Mouse (Mus musculus): ENCODE measurements around the gene Esf1. TPM values are rescaled to one million over a fixed set of nuclear protein-coding genes. Genes with fewer than 3 reads are reported as not detected.
A peak's percentile ranks its signal among the peaks of the same experiment; 100 is the strongest.
"Not testable (repeated sequence)": the region's sequence is repeated elsewhere in the genome, so short reads cannot be mapped to it uniquely, and the experiment has no call there.

Esf1 gene
- 0.50 and 1.6 TPM in 2 replicates for polyA plus RNA-seq (2012; rRNA removed)

DNA sequence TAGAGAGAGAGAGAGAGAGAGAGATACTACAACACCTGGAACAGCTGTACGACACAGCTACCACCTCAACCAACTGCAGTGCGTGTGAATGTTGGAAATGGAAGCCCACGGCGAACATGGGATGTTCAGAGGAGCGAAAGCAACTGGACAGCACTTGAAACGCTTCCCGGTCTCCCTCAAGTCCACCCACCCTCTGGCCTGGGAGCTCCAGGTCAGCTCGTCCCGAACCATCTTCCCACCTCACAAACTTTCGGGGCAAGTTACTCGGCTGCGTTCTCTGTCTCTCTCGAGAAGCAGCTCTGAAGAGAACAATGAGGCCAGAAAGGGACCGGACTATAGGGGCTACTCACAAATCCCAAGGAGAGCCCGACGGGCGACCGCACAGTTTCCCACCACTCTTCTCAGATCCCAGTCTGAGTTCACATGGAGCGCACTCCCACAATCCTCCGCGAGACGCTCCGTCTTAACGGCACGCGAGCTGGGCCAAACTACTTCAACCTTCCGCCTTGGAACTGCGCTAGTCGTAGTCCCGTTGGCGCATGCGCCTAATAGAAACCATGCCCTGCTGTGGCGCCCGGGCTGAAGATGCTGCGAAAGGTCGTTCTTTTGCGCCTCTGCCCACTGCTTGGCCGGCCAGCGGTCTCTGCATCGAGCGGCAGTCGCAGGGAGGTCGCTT, at the start of gene Esf1, which contains the start of gene Ndufaf5:
Gene Esf1, minus strand, starts transcription at position 438 of the 676 bp plus-strand sequence.
Gene Ndufaf5, plus strand, starts transcription at position 523 of the 676 bp plus-strand sequence.
- Histone ChIP-seq H3K4me3 (replicated peaks; ENCODE audit: extremely low read depth, low read depth, low read length) (peak within 1 kb of the TSS; percentile 89), H3K4me1 (ENCODE audit: control insufficient read depth, insufficient read depth, low read length) (0 out of 2 replicates have a peak, but pooled peaks cover 5% of the 10 kb centered on the region)
- TF ChIP-seq POLR2A (IDR thresholded peaks at IDR 0.05; ENCODE audit: borderline replicate concordance, extremely low read depth, low read depth, low read length) (peak; percentile 71; the same call in 1 of the 2 replicates), CTCF (IDR thresholded peaks at IDR 0.05; ENCODE audit: insufficient read depth, low read length) (no peak)
- DNase-seq = peak; percentile 96
- WGBS = under 1% methylated on average over 43 of the region's 43 CpGs

DNA sequence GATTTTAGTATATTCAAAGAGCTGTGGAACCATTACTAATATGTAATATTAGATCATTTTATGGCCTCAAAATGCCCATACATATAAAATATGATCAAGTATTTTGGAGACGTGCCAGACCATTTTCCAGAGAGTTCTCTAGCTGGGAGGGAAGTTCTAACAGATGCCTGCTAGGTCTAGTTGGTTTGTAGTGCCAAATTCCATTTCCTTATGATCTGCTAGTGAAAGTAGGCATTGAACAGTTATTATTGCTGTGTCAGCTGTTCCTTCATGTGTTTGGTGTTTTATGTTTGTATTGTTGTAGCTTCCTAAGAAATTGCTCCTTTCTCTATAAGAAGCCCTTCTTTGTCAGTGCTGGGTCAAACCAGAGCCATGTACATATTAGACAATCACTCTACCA, 45.6 kb upstream of the Esf1 start:
- H3K4me1 ChIP-seq (ENCODE audit: control insufficient read depth, insufficient read depth, low read length) = no peaks in the 10 kb centered on the region
- no peak overlapping the region for H3K4me3 ChIP-seq (replicated peaks; ENCODE audit: extremely low read depth, low read depth, low read length)
- 63% methylated on average over 1 of the region's 1 CpGs for WGBS
- no peak for DNase-seq
- TF ChIP-seq CTCF (IDR thresholded peaks at IDR 0.05; ENCODE audit: insufficient read depth, low read length) (no peak), POLR2A (IDR thresholded peaks at IDR 0.05; ENCODE audit: borderline replicate concordance, extremely low read depth, low read depth, low read length) (no peak)

DNA sequence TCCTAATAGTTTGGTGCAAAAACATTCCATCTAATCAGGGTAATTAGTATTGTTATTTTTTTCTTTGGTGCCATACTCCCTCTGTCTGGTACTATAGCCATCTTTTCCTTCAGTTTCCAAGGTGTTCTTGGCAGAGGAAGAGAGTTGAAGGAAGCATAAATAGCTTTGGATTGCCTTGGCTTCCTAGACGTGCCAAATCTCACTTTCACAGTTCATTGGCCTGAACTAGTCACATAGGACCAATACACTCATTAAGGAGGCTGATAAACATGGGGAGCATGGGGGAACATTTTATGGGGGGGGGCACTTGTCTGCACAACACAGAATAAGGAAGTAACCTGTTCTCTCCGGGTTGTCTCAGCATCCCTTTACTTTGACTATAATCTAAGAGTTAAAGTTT, 45.1 kb upstream of the Esf1 start:
- Histone ChIP-seq H3K4me1 (ENCODE audit: control insufficient read depth, insufficient read depth, low read length) (no peaks in the 10 kb centered on the region), H3K4me3 (replicated peaks; ENCODE audit: extremely low read depth, low read depth, low read length) (no peak overlapping the region)
- no peak for DNase-seq
- 55% methylated on average over 2 of the region's 2 CpGs for WGBS
- no peak for TF ChIP-seq CTCF (IDR thresholded peaks at IDR 0.05; ENCODE audit: insufficient read depth, low read length)
- no peak for TF ChIP-seq POLR2A (IDR thresholded peaks at IDR 0.05; ENCODE audit: borderline replicate concordance, extremely low read depth, low read depth, low read length)

DNA sequence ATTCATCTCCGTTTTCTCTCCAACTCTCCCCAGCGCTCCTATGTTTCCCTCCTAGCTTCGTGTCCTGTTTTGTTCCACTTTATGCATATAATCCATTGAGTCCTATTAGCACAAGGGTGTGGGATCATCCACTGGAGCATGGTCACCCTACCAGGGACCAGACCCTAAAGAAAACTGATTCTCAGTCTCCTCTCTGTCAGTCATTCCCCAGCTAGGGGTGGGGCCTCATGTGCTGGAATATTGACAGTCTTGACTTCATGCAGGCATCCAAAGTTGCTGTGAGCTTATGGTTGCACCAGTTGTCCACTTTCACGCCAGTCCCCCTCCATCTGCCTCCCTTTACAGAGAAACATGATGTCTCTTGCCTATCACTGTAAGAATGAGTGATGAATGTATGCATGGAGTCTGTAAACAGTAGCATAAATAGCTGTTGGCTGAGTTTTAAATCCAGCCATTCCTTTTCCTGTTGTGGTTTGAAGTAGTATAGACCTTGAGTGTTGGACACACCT, 44.2 kb upstream of the Esf1 start:
- Histone ChIP-seq H3K4me3 (replicated peaks; ENCODE audit: extremely low read depth, low read depth, low read length) (no peak overlapping the region), H3K4me1 (ENCODE audit: control insufficient read depth, insufficient read depth, low read length) (no peaks in the 10 kb centered on the region)
- no peak for DNase-seq
- TF ChIP-seq CTCF (IDR thresholded peaks at IDR 0.05; ENCODE audit: insufficient read depth, low read length) (no peak), POLR2A (IDR thresholded peaks at IDR 0.05; ENCODE audit: borderline replicate concordance, extremely low read depth, low read depth, low read length) (no peak)
- 88% methylated on average over 4 of the region's 4 CpGs for WGBS

GRCm38 (mm10) chr2:140203756-140204155, 33.4 kb upstream of the Esf1 start:
- TF ChIP-seq CTCF (IDR thresholded peaks at IDR 0.05; ENCODE audit: insufficient read depth, low read length) (no peak), POLR2A (IDR thresholded peaks at IDR 0.05; ENCODE audit: borderline replicate concordance, extremely low read depth, low read depth, low read length) (no peak)
- Histone ChIP-seq H3K4me1 (ENCODE audit: control insufficient read depth, insufficient read depth, low read length) (no peaks in the 10 kb centered on the region), H3K4me3 (replicated peaks; ENCODE audit: extremely low read depth, low read depth, low read length) (no peak overlapping the region)
- 92% methylated on average over 7 of the region's 7 CpGs for WGBS
- DNase-seq = no peak

GRCm38 (mm10) chr2:140202573-140202972, 32.2 kb upstream of the Esf1 start:
- 76% methylated on average over 5 of the region's 5 CpGs for WGBS
- DNase-seq = no peak
- TF ChIP-seq CTCF (IDR thresholded peaks at IDR 0.05; ENCODE audit: insufficient read depth, low read length) (no peak), POLR2A (IDR thresholded peaks at IDR 0.05; ENCODE audit: borderline replicate concordance, extremely low read depth, low read depth, low read length) (no peak)
- no peak overlapping the region for H3K4me3 ChIP-seq (replicated peaks; ENCODE audit: extremely low read depth, low read depth, low read length)
- no peaks in the 10 kb centered on the region for H3K4me1 ChIP-seq (ENCODE audit: control insufficient read depth, insufficient read depth, low read length)

DNA sequence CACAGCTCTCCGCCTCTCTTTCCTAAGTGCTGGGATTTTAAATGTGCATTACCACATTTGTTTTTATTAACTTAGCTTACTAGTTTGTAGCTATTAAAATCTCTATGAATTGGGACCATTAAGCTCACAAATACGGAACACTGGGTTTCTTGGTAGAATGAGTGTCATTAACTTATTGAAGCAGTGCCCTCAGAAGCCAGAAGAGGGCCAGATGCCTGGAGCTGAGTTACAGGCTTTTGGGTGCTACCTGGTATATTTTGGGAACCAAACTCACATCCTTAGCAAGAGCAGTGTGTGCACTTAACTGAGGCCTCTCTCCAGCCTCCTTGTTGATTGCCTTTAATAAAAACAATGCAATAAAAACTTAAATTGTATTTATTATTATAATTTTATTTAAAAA, 30.3 kb upstream of the Esf1 start:
- Histone ChIP-seq H3K4me1 (ENCODE audit: control insufficient read depth, insufficient read depth, low read length) (no peaks in the 10 kb centered on the region), H3K4me3 (replicated peaks; ENCODE audit: extremely low read depth, low read depth, low read length) (no peak overlapping the region)
- no peak for DNase-seq
- no peak for TF ChIP-seq CTCF (IDR thresholded peaks at IDR 0.05; ENCODE audit: insufficient read depth, low read length)
- no peak for TF ChIP-seq POLR2A (IDR thresholded peaks at IDR 0.05; ENCODE audit: borderline replicate concordance, extremely low read depth, low read depth, low read length)
- 69% methylated on average over 2 of the region's 2 CpGs for WGBS

DNA sequence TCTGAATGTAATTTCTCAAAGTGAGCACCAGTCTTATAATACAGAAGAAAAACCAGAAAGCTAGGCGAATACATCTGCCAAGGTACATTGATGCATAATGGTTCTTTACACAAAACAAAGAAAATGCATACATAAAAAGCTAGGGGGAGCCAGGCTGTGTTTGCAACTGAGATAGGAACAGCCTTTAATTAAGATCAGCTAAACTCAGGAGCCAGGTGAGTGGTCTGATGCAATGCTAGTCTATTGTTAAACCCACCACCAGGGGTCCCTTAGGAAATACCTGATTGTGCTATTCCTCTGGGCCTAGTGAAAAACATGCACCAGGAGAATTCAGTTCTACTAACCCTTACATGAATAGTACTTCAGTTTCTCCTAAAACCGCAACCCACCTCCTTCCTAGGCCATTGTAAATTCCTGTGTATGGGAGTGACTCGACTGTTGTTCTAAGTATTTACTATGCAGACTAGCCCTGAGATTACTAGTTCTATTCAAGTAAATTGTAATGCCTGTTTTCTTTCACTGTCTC, 15.4 kb upstream of the Esf1 start:
- WGBS = 91% methylated on average over 3 of the region's 3 CpGs
- not testable (repeated sequence) for DNase-seq; H3K4me3 ChIP-seq (replicated peaks; ENCODE audit: extremely low read depth, low read depth, low read length); H3K4me1 ChIP-seq (ENCODE audit: control insufficient read depth, insufficient read depth, low read length)

DNA sequence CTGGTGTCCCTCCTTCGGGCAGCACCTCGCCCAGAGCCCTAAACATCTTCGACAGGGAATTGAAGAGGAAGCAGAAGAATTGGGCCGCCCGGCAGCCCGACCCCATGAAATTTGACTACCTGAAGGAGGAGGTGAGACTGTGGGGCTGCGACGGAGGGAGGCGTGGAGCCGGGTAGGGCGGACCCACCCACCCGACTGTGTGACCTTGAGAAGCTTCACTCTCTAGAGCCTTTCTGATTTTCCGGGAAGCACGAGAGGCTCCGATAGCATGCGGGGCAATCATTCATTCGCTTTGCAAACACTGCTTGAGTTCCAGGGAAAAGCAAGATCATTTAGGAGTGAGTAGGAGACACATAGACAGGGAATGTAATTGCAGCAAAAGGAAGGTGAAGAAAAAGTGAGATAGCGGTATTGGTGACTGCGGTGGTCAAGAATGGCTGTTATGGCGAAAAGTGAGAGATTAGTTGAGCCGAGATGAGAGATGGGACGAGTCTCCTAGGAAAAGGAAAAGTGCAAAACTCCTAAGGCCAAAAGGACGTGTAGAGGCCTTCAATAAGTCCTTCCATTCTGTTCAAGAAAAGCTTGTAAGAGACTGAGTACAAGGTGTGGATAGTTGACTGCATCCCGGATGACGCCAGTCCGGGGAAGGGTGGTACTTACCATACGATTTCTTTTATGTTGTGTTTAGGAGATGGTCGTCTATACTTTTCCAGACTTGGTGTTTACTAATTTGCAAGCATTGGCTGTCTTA, 614 bp upstream of the Esf1 start:
- Histone ChIP-seq H3K4me3 (replicated peaks; ENCODE audit: extremely low read depth, low read depth, low read length) (peak overlapping the region; percentile 89), H3K4me1 (ENCODE audit: control insufficient read depth, insufficient read depth, low read length) (0 out of 2 replicates have a peak, but pooled peaks cover 5% of the 10 kb centered on the region)
- 4% methylated on average over 28 of the region's 28 CpGs for WGBS
- TF ChIP-seq CTCF (IDR thresholded peaks at IDR 0.05; ENCODE audit: insufficient read depth, low read length) = no peak
- no peak for TF ChIP-seq POLR2A (IDR thresholded peaks at IDR 0.05; ENCODE audit: borderline replicate concordance, extremely low read depth, low read depth, low read length)
- no peak for DNase-seq
